Mouse (Mus musculus): Measurements from ENCODE around the gene Slc45a3. TPM values are rescaled to one million over a fixed set of nuclear protein-coding genes. Genes with fewer than 3 reads are reported as not detected.

The Slc45a3 gene
- total and polyA plus RNA-seq, 3 experiments, result 14.4 to 51.4 (median 48.1) TPM

GRCm38 (mm10) chr1:131972498-131973334 lies 9.9 kb downstream of the Slc45a3 start:
- H3K4me3 ChIP-seq (ENCODE audit: low read depth, low read length), result peak overlapping the region; percentile 21; the same call in 1 of the 2 replicates
- DNase-seq (ENCODE audit: low spot score) (no peak), ATAC-seq (ENCODE audit: extremely low read depth, insufficient number of reproducible peaks, low FRiP score, poor library complexity, severe bottlenecking) (no peak; the same call in 1 of the 2 replicates)
- peaks cover 72% of the 10 kb centered on the region for H3K36me3 ChIP-seq (replicated peaks)
- H3K9me3 ChIP-seq (replicated peaks), result no peaks in the 10 kb centered on the region
- TF ChIP-seq POLR2AphosphoS5 (IDR thresholded peaks at IDR 0.05; ENCODE audit: insufficient replicate concordance, low read depth, low read length) (no peak), GATA2 (IDR thresholded peaks at IDR 0.05; ENCODE audit: borderline replicate concordance, low read depth, low read length) (no peak), TAL1 (conservative IDR thresholded peaks at IDR 0.05; ENCODE audit: low read depth, low read length) (no peak), GATA1 (IDR thresholded peaks at IDR 0.05; ENCODE audit: borderline replicate concordance, low read length) (no peak), CTCF (IDR thresholded peaks at IDR 0.05; ENCODE audit: low read depth, low read length) (no peak)
- H3K4me1 ChIP-seq (ENCODE audit: insufficient read depth, low read depth, low read length), result peaks cover 92% of the 10 kb centered on the region
- H3K27me3 ChIP-seq (ENCODE audit: insufficient read depth, low read length), result peaks cover 80% of the 10 kb centered on the region

- peaks cover 77% of the 10 kb centered on the region for H3K36me3 ChIP-seq (replicated peaks)
- DNase-seq (ENCODE audit: low spot score), result no peak
- peaks cover 91% of the 10 kb centered on the region for H3K4me1 ChIP-seq (ENCODE audit: insufficient read depth, low read depth, low read length)
- TF ChIP-seq TAL1 (conservative IDR thresholded peaks at IDR 0.05; ENCODE audit: low read depth, low read length) (no peak), POLR2AphosphoS5 (IDR thresholded peaks at IDR 0.05; ENCODE audit: insufficient replicate concordance, low read depth, low read length) (no peak), CTCF (IDR thresholded peaks at IDR 0.05; ENCODE audit: low read depth, low read length) (no peak), GATA2 (IDR thresholded peaks at IDR 0.05; ENCODE audit: borderline replicate concordance, low read depth, low read length) (no peak), GATA1 (IDR thresholded peaks at IDR 0.05; ENCODE audit: borderline replicate concordance, low read length) (no peak)
- no peak for ATAC-seq (ENCODE audit: extremely low read depth, insufficient number of reproducible peaks, low FRiP score, poor library complexity, severe bottlenecking)
- peaks cover 82% of the 10 kb centered on the region for H3K27me3 ChIP-seq (ENCODE audit: insufficient read depth, low read length)
- no peaks in the 10 kb centered on the region for H3K9me3 ChIP-seq (replicated peaks)
- no peak overlapping the region for H3K4me3 ChIP-seq (ENCODE audit: low read depth, low read length)
Observed at GRCm38 (mm10) chr1:131973991-131974390, 11.2 kb downstream of the Slc45a3 start.

- ATAC-seq (ENCODE audit: extremely low read depth, insufficient number of reproducible peaks, low FRiP score, poor library complexity, severe bottlenecking), result no peak
- Histone ChIP-seq H3K27me3 (ENCODE audit: insufficient read depth, low read length) (peaks cover 68% of the 10 kb centered on the region), H3K36me3 (replicated peaks) (peaks cover 82% of the 10 kb centered on the region), H3K4me1 (ENCODE audit: insufficient read depth, low read depth, low read length) (peaks cover 88% of the 10 kb centered on the region), H3K4me3 (ENCODE audit: low read depth, low read length) (no peak overlapping the region), H3K9me3 (replicated peaks) (no peaks in the 10 kb centered on the region)
- TF ChIP-seq GATA2 (IDR thresholded peaks at IDR 0.05; ENCODE audit: borderline replicate concordance, low read depth, low read length) (no peak), TAL1 (conservative IDR thresholded peaks at IDR 0.05; ENCODE audit: low read depth, low read length) (no peak), CTCF (IDR thresholded peaks at IDR 0.05; ENCODE audit: low read depth, low read length) (no peak), POLR2AphosphoS5 (IDR thresholded peaks at IDR 0.05; ENCODE audit: insufficient replicate concordance, low read depth, low read length) (no peak), GATA1 (IDR thresholded peaks at IDR 0.05; ENCODE audit: borderline replicate concordance, low read length) (no peak)
- DNase-seq (ENCODE audit: low spot score), result no peak
Observed at GRCm38 (mm10) chr1:131976886-131977285, 14.1 kb downstream of the Slc45a3 start.

GRCm38 (mm10) chr1:131980471-131980870 lies 17.7 kb downstream of the Slc45a3 start:
- Histone ChIP-seq H3K36me3 (replicated peaks) (peaks cover 77% of the 10 kb centered on the region), H3K27me3 (ENCODE audit: insufficient read depth, low read length) (peaks cover 41% of the 10 kb centered on the region), H3K4me3 (ENCODE audit: low read depth, low read length) (no peak overlapping the region), H3K9me3 (replicated peaks) (no peaks in the 10 kb centered on the region), H3K4me1 (ENCODE audit: insufficient read depth, low read depth, low read length) (peaks cover 68% of the 10 kb centered on the region)
- TF ChIP-seq GATA2 (IDR thresholded peaks at IDR 0.05; ENCODE audit: borderline replicate concordance, low read depth, low read length) (no peak), TAL1 (conservative IDR thresholded peaks at IDR 0.05; ENCODE audit: low read depth, low read length) (no peak), POLR2AphosphoS5 (IDR thresholded peaks at IDR 0.05; ENCODE audit: insufficient replicate concordance, low read depth, low read length) (no peak), GATA1 (IDR thresholded peaks at IDR 0.05; ENCODE audit: borderline replicate concordance, low read length) (no peak), CTCF (IDR thresholded peaks at IDR 0.05; ENCODE audit: low read depth, low read length) (no peak)
- DNase-seq (ENCODE audit: low spot score) (no peak), ATAC-seq (ENCODE audit: extremely low read depth, insufficient number of reproducible peaks, low FRiP score, poor library complexity, severe bottlenecking) (no peak)

GRCm38 (mm10) chr1:131981378-131982013 lies 18.7 kb downstream of the Slc45a3 start:
- Histone ChIP-seq H3K4me1 (ENCODE audit: insufficient read depth, low read depth, low read length) (peaks cover 60% of the 10 kb centered on the region), H3K36me3 (replicated peaks) (peaks cover 73% of the 10 kb centered on the region)
- ATAC-seq (ENCODE audit: extremely low read depth, insufficient number of reproducible peaks, low FRiP score, poor library complexity, severe bottlenecking), result peak; percentile 70

GRCm38 (mm10) chr1:131982907-131983306 lies 20.1 kb downstream of the Slc45a3 start:
- Histone ChIP-seq H3K4me3 (ENCODE audit: low read depth, low read length) (no peak overlapping the region), H3K36me3 (replicated peaks) (peaks cover 64% of the 10 kb centered on the region), H3K27me3 (ENCODE audit: insufficient read depth, low read length) (peaks cover 27% of the 10 kb centered on the region), H3K9me3 (replicated peaks) (no peaks in the 10 kb centered on the region), H3K4me1 (ENCODE audit: insufficient read depth, low read depth, low read length) (peaks cover 47% of the 10 kb centered on the region)
- peak; percentile 81 for DNase-seq (ENCODE audit: low spot score)
- ATAC-seq (ENCODE audit: extremely low read depth, insufficient number of reproducible peaks, low FRiP score, poor library complexity, severe bottlenecking), result peak; percentile 69
- TF ChIP-seq GATA2 (IDR thresholded peaks at IDR 0.05; ENCODE audit: borderline replicate concordance, low read depth, low read length), result no peak
- no peak for TF ChIP-seq TAL1 (conservative IDR thresholded peaks at IDR 0.05; ENCODE audit: low read depth, low read length)
- no peak for TF ChIP-seq GATA1 (IDR thresholded peaks at IDR 0.05; ENCODE audit: borderline replicate concordance, low read length)
- peak; percentile 99 for TF ChIP-seq CTCF (IDR thresholded peaks at IDR 0.05; ENCODE audit: low read depth, low read length)

More at GRCm38 (mm10) chr1:131981378-131982013, 18.7 kb downstream of the Slc45a3 start:
- peaks cover 38% of the 10 kb centered on the region for H3K27me3 ChIP-seq (ENCODE audit: insufficient read depth, low read length)
- DNase-seq (ENCODE audit: low spot score), result peak; percentile 76
- TF ChIP-seq CTCF (IDR thresholded peaks at IDR 0.05; ENCODE audit: low read depth, low read length) (peak; percentile 86), TAL1 (conservative IDR thresholded peaks at IDR 0.05; ENCODE audit: low read depth, low read length) (no peak)
- H3K9me3 ChIP-seq (replicated peaks), result no peaks in the 10 kb centered on the region
- 0 out of 2 replicates have a peak overlapping the region, but pooled peaks have one; percentile 28 for H3K4me3 ChIP-seq (ENCODE audit: low read depth, low read length)

Measured in G1E (cell line).